Mouse (Mus musculus) right cerebral cortex, postnatal 4 days (tissue): ENCODE measurements around the gene Hist2h3c2.
"Not testable (repeated sequence)": the region's sequence is repeated elsewhere in the genome, so short reads cannot be mapped to it uniquely, and the experiment has no call there.

Source experiments
- DNase-seq: peaks from one replicate; pipeline ENCODE4 v3.0.0-alpha.2; 2022

Hist2h3c2 gene

GRCm38 (mm10) chr3:96238954-96239793 is at the start of gene Hist2h3c2:
TSS of gene Hist2h3c2 (minus strand) at chr3:96239127.
- peak; percentile 18 for DNase-seq

GRCm38 (mm10) chr3:96287334-96287733 is 48.4 kb upstream of the Hist2h3c2 start:
- DNase-seq: not testable (repeated sequence)

DNA sequence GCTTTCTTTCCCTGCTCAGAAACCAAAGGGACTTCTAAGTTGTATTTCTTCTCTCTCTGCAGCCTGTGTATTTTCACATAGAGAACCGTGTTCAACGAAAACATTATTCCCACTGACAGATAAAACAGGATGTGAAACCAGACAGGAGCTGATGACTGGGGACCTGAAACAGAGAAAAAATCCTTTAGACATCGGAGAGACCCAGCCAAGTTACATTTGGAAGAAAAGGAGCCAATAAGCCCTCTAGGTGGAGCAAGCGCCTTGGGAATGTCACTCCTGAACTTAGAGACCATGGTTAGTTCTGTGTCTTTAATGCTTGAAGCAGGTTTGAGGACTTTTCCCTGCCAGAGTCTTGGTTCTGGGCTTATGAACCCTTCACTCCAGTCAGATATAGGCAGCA is 45.5 kb upstream of the Hist2h3c2 start:
- peak; percentile 43 for DNase-seq

DNA sequence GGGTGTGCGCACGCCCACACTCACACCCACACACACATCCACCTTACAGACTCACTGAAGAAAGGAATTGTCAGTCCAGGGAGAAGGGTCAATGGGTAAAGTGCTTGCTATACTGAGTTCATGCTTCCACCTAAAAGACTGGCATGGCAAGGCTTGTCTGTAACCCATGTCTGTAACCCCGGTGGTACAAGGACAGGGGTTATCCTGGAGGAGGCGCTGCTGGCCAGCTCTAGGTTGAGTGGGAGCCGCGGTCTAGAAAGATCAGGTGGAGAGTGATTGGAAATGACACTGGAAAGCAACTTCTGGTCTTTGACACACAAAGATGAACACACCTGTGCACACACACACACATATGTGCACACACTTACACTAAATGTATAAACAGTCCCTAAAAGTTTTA is 41.7 kb upstream of the Hist2h3c2 start:
- DNase-seq: no peak

- DNase-seq: peak; percentile 92
These were observed 39.1 kb upstream of the Hist2h3c2 start for GRCm38 (mm10) chr3:96277800-96278624.

GRCm38 (mm10) chr3:96277428-96277799 is 38.5 kb upstream of the Hist2h3c2 start:
- peak; percentile 51 for DNase-seq

DNA sequence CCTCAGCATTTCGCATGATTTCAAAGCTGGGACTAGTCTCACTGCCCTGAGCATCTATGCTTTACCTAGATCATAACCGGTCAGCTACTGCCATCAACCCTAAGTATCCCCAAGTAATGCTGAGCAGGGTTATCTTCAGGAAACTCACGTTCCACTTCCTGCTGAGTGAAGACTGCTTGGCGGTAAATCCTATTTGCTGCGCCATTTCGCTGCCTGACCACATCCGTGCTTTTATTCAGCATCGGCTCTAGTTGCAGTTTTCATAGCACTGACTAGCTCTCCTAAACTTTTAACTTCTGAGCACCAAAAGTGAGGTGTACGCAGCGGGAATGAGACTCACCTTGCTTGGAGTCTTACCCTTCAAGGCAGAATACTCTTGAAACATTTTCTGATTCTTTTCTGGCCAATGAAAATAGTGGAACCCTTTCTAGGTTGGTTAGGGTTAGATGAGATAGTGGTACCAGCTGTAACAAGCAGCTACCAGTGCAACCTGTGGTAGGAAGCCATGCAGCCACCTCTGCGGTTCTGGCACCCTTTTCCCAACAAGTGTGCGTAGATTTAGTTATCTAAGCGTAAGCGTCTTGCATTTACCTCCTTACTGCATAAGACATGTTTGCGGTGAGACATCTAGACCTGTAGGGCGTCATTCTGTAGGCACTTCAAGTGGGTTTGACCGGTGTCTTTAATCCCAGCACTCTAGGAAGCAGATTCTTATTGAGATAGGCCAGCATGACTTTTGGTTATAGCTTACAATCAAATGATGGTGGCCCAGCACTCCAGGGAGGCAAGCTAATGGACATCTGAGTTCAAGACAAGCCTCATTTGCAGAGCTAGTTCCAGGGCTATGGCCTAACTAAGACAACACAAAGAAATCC is 34.9 kb upstream of the Hist2h3c2 start:
- DNase-seq: no peak

GRCm38 (mm10) chr3:96269511-96270474 is 30.9 kb upstream of the Hist2h3c2 start, which contains the start of gene Hist2h2bb:
TSS of gene Hist2h2bb (plus strand) at chr3:96269752.
- peak; percentile 73 for DNase-seq

GRCm38 (mm10) chr3:96268776-96269378 is 29.9 kb upstream of the Hist2h3c2 start:
- not testable (repeated sequence) for DNase-seq

GRCm38 (mm10) chr3:96268051-96268775 is 29.3 kb upstream of the Hist2h3c2 start, which contains the start of gene Hist2h3b:
TSS of gene Hist2h3b (plus strand) at chr3:96268654.
- DNase-seq: peak; percentile 64

- no peak for DNase-seq
These were observed 28.6 kb upstream of the Hist2h3c2 start for GRCm38 (mm10) chr3:96267541-96267940.

DNA sequence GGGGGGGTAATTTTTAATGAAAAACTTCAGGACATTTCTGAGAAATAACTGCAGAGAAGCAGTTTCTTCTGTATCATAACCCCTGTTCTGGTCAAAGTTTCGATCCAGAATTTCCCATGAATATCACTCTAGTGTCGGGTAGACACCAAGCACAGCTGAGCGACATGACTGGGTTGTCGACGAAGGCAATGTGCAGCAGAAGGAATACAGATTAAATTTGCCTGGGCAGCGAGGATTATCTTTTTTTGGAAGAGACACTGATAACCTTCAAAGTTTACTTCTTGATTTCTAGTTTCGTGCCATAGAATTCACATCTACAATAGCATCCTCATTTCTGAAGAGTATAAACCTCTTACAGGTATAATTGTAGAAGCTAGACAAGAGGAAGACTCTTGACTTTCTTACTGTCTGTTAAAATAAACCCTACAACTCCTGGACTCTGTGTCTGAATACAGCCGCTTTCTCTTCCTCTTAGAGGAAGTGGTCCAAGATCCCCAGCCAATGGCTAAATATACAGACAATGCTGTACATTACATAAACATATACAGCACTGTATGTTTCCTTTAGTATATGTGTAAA is 27.3 kb upstream of the Hist2h3c2 start:
- DNase-seq: no peak

- no peak for DNase-seq
These were observed 25.6 kb upstream of the Hist2h3c2 start for GRCm38 (mm10) chr3:96264404-96264949.

DNA sequence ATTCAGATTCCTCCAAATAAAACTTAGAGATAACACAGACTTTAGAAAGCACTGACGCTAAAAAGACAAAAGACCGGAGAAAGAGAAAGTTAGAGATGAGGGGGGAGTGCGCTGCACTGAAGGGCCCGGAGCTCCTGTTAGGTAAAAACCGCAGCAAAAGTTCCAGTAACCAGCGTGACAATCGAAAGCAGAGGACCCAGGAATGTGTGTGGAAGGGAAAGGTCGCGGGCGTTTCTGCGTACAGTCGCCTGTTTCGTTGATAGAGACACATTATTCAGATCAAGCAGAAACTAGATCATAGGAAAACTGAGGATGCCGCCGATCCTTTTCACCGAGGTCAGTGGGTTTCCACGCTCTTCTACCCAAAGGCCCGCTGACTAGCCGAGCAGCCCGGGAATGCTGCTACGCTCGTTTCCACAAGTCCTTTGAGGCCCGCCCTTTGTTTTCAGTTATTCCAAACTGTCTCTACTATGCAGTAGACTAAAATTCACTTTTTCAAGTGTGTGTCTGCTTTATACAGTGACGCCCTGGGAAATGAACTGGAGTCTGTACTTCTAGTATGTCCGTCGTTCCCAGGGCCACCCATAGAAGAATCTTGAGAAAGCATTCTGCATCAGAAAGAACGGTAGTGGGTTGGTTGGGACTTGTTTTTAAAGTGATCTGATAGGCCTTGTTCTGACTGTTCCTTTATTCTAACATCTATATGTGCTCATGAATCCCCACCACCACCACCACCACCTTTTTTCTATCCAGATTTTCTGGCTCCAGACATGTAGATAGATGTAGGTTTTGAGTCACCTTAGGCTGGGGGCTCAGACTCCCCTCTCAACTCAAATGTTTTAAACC is 24.9 kb upstream of the Hist2h3c2 start:
- peak; percentile 30 for DNase-seq

- DNase-seq: peak; percentile 89
These were observed 24.1 kb upstream of the Hist2h3c2 start, which contains the start of gene Hist2h4 for GRCm38 (mm10) chr3:96262979-96263550. TSS of gene Hist2h4 (minus strand) at chr3:96263311.

DNA sequence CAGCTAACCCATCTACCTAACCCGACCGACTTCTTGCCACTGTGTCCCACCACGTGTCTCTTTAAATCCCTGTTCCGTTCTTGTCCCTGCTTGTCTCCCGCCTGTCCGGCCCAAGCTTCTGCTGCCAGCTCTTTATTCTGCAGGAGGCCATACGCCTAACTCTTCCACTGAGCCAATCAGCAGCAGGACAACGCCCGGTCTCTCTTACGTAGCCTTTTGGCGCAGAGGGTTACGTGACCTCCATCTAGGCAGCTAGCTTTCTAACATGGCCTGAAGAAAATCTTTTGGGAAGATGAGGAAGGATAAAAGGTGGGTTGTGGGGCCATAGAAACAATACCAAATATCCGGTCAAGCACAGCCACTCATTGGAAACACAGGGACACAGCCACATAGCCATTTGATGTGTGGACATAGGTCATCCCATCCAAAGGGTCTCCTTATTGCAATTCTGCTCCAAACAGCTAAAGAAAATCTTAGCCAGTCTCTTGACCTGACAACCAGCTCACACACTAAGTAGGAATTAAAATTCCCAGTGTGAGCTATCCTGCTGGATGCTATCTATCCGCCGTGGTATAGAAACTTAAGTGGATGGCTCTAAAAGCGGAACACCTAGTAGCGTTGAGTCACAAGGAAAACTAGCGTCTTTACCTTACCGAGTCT is 23.4 kb upstream of the Hist2h3c2 start:
- DNase-seq: peak; percentile 58

- no peak for DNase-seq
These were observed 22.7 kb upstream of the Hist2h3c2 start for GRCm38 (mm10) chr3:96261623-96262022.

- no peak for DNase-seq
These were observed 21.3 kb upstream of the Hist2h3c2 start for GRCm38 (mm10) chr3:96260220-96260619.
